Mouse (Mus musculus) testis, adult 2 months (tissue): ENCODE measurements around the gene Rffl.

Experiments used
- CTCF ChIP-seq: fragments of 200-500 bp; IDR thresholded peaks from 2 replicates; pipeline ENCODE4 v1.5.1; 2012; ENCODE audit warnings: low read depth, mild to moderate bottlenecking, inconsistent platforms, low read length, moderate library complexity; ENCODE audit not compliant: control insufficient read depth, insufficient read depth, insufficient replicate concordance
- POLR2A ChIP-seq: fragments of 200-500 bp; IDR thresholded peaks from 2 replicates; pipeline ENCODE4 v1.6.1; 2012; ENCODE audit warnings: low read depth, mild to moderate bottlenecking, inconsistent platforms, low read length, moderate library complexity; ENCODE audit not compliant: control insufficient read depth

GRCm38 (mm10) chr11:82826818-82827217 is 44.2 kb downstream of the Rffl start:
- no peak for TF ChIP-seq POLR2A
- no peak for TF ChIP-seq CTCF
